Mouse (Mus musculus): ENCODE results near the gene 1700020N01Rik. TPM values are rescaled to one million over a fixed set of nuclear protein-coding genes. Genes with fewer than 3 reads are reported as not detected.

Gene 1700020N01Rik
- polyA plus RNA-seq, 1 experiment from 2014 or later: not detected

- WGBS: 95% methylated on average over 1 of the region's 1 CpGs
- no peak for ATAC-seq (ENCODE audit: low FRiP score, low read depth)
- no peaks in the 10 kb centered on the region for H3K9me3 ChIP-seq
- H3K4me1 ChIP-seq: no peaks in the 10 kb centered on the region
- no peaks in the 10 kb centered on the region for H3K36me3 ChIP-seq
- H3K27ac ChIP-seq: no peak overlapping the region
- H3K4me2 ChIP-seq (replicated peaks): no peak overlapping the region
- no peak overlapping the region for H3K9ac ChIP-seq
- no peak overlapping the region for H3K4me3 ChIP-seq
- no peaks in the 10 kb centered on the region for H3K27me3 ChIP-seq
These were observed 26.9 kb upstream of the 1700020N01Rik start for GRCm38 (mm10) chr10:21566074-21566473.

GRCm38 (mm10) chr10:21571615-21572014, 21.3 kb upstream of the 1700020N01Rik start:
- Histone ChIP-seq H3K36me3 (no peaks in the 10 kb centered on the region), H3K4me1 (no peaks in the 10 kb centered on the region), H3K4me2 (replicated peaks) (no peak overlapping the region), H3K9me3 (no peaks in the 10 kb centered on the region), H3K27me3 (no peaks in the 10 kb centered on the region), H3K4me3 (no peak overlapping the region), H3K9ac (no peak overlapping the region), H3K27ac (no peak overlapping the region)
- 80% methylated on average over 4 of the region's 4 CpGs for WGBS
- no peak for ATAC-seq (ENCODE audit: low FRiP score, low read depth)

- no peak overlapping the region for H3K4me3 ChIP-seq
- no peak overlapping the region for H3K4me2 ChIP-seq (replicated peaks)
- no peaks in the 10 kb centered on the region for H3K4me1 ChIP-seq
- no peaks in the 10 kb centered on the region for H3K9me3 ChIP-seq
- WGBS: 79% methylated on average over 4 of the region's 4 CpGs
- ATAC-seq (ENCODE audit: low FRiP score, low read depth): no peak
- no peaks in the 10 kb centered on the region for H3K36me3 ChIP-seq
- H3K9ac ChIP-seq: no peak overlapping the region
- no peaks in the 10 kb centered on the region for H3K27me3 ChIP-seq
- H3K27ac ChIP-seq: no peak overlapping the region
These were observed 19.2 kb upstream of the 1700020N01Rik start for GRCm38 (mm10) chr10:21573713-21574112.

GRCm38 (mm10) chr10:21575806-21576378, 17.1 kb upstream of the 1700020N01Rik start:
- Histone ChIP-seq H3K4me3 (no peak overlapping the region), H3K4me1 (no peaks in the 10 kb centered on the region), H3K36me3 (no peaks in the 10 kb centered on the region), H3K9ac (no peak overlapping the region), H3K9me3 (no peaks in the 10 kb centered on the region), H3K27ac (no peak overlapping the region), H3K27me3 (no peaks in the 10 kb centered on the region), H3K4me2 (replicated peaks) (no peak overlapping the region)
- no peak for ATAC-seq (ENCODE audit: low FRiP score, low read depth)
- WGBS: 71% methylated on average over 11 of the region's 11 CpGs

GRCm38 (mm10) chr10:21577798-21578197, 15.1 kb upstream of the 1700020N01Rik start:
- no peak overlapping the region for H3K4me3 ChIP-seq
- H3K36me3 ChIP-seq: no peaks in the 10 kb centered on the region
- H3K27me3 ChIP-seq: no peaks in the 10 kb centered on the region
- no peak for ATAC-seq (ENCODE audit: low FRiP score, low read depth)
- WGBS: 88% methylated on average over 6 of the region's 6 CpGs
- H3K4me1 ChIP-seq: no peaks in the 10 kb centered on the region
- no peak overlapping the region for H3K9ac ChIP-seq
- no peaks in the 10 kb centered on the region for H3K9me3 ChIP-seq
- no peak overlapping the region for H3K27ac ChIP-seq
- no peak overlapping the region for H3K4me2 ChIP-seq (replicated peaks)

GRCm38 (mm10) chr10:21581546-21581945, 11.4 kb upstream of the 1700020N01Rik start:
- WGBS: 83% methylated on average over 1 of the region's 1 CpGs
- Histone ChIP-seq H3K27me3 (no peaks in the 10 kb centered on the region), H3K36me3 (no peaks in the 10 kb centered on the region), H3K27ac (no peak overlapping the region), H3K4me2 (replicated peaks) (no peak overlapping the region), H3K9ac (no peak overlapping the region), H3K4me3 (no peak overlapping the region), H3K9me3 (no peaks in the 10 kb centered on the region), H3K4me1 (no peaks in the 10 kb centered on the region)
- ATAC-seq (ENCODE audit: low FRiP score, low read depth): no peak

- 33% methylated on average over 2 of the region's 2 CpGs for WGBS
- Histone ChIP-seq H3K9me3 (no peaks in the 10 kb centered on the region), H3K36me3 (no peaks in the 10 kb centered on the region), H3K4me2 (replicated peaks) (no peak overlapping the region), H3K27ac (no peak overlapping the region), H3K27me3 (no peaks in the 10 kb centered on the region), H3K4me1 (no peaks in the 10 kb centered on the region), H3K9ac (no peak overlapping the region), H3K4me3 (no peak overlapping the region)
- no peak for ATAC-seq (ENCODE audit: low FRiP score, low read depth)
These were observed 5.9 kb upstream of the 1700020N01Rik start for GRCm38 (mm10) chr10:21587041-21587440.

GRCm38 (mm10) chr10:21588007-21588852, 4.7 kb upstream of the 1700020N01Rik start:
- Histone ChIP-seq H3K36me3 (no peaks in the 10 kb centered on the region), H3K4me3 (no peak overlapping the region), H3K9ac (no peak overlapping the region), H3K27ac (no peak overlapping the region), H3K27me3 (no peaks in the 10 kb centered on the region), H3K4me1 (no peaks in the 10 kb centered on the region), H3K9me3 (no peaks in the 10 kb centered on the region), H3K4me2 (replicated peaks) (no peak overlapping the region)
- 85% methylated on average over 4 of the region's 4 CpGs for WGBS
- ATAC-seq (ENCODE audit: low FRiP score, low read depth): no peak

GRCm38 (mm10) chr10:21600931-21601330, 8.0 kb downstream of the 1700020N01Rik start:
- H3K4me3 ChIP-seq: no peak overlapping the region
- H3K4me1 ChIP-seq: peaks cover 24% of the 10 kb centered on the region
- no peak overlapping the region for H3K9ac ChIP-seq
- no peak overlapping the region for H3K4me2 ChIP-seq (replicated peaks)
- no peaks in the 10 kb centered on the region for H3K27me3 ChIP-seq
- WGBS: 33% methylated on average over 5 of the region's 5 CpGs
- no peaks in the 10 kb centered on the region for H3K9me3 ChIP-seq
- H3K27ac ChIP-seq: no peak overlapping the region
- no peaks in the 10 kb centered on the region for H3K36me3 ChIP-seq
- no peak for ATAC-seq (ENCODE audit: low FRiP score, low read depth)

- Histone ChIP-seq H3K27me3 (no peaks in the 10 kb centered on the region), H3K4me1 (peaks cover 29% of the 10 kb centered on the region), H3K9me3 (no peaks in the 10 kb centered on the region), H3K4me2 (replicated peaks) (no peak overlapping the region), H3K4me3 (no peak overlapping the region), H3K27ac (no peak overlapping the region), H3K9ac (no peak overlapping the region), H3K36me3 (no peaks in the 10 kb centered on the region)
- ATAC-seq (ENCODE audit: low FRiP score, low read depth): no peak
- 72% methylated on average over 8 of the region's 8 CpGs for WGBS
These were observed 11.5 kb downstream of the 1700020N01Rik start for GRCm38 (mm10) chr10:21604476-21604875.

GRCm38 (mm10) chr10:21605011-21605571, 12.1 kb downstream of the 1700020N01Rik start:
- H3K36me3 ChIP-seq: no peaks in the 10 kb centered on the region
- no peak overlapping the region for H3K4me3 ChIP-seq
- no peaks in the 10 kb centered on the region for H3K9me3 ChIP-seq
- peaks cover 34% of the 10 kb centered on the region for H3K4me1 ChIP-seq
- peak; percentile 45; the same call in 1 of the 2 replicates for ATAC-seq (ENCODE audit: low FRiP score, low read depth)
- H3K27ac ChIP-seq: peak overlapping the region; percentile 53; the same call in 1 of the 2 replicates
- no peaks in the 10 kb centered on the region for H3K27me3 ChIP-seq
- H3K9ac ChIP-seq: no peak overlapping the region
- WGBS: 35% methylated on average over 4 of the region's 4 CpGs
- H3K4me2 ChIP-seq (replicated peaks): no peak overlapping the region

- Histone ChIP-seq H3K4me3 (no peak overlapping the region), H3K4me2 (replicated peaks) (no peak overlapping the region), H3K36me3 (no peaks in the 10 kb centered on the region), H3K9me3 (no peaks in the 10 kb centered on the region), H3K4me1 (peaks cover 36% of the 10 kb centered on the region), H3K9ac (no peak overlapping the region), H3K27me3 (no peaks in the 10 kb centered on the region), H3K27ac (peak overlapping the region; percentile 53; the same call in 1 of the 2 replicates)
- WGBS: 78% methylated on average over 5 of the region's 5 CpGs
- no peak for ATAC-seq (ENCODE audit: low FRiP score, low read depth)
These were observed 12.7 kb downstream of the 1700020N01Rik start for GRCm38 (mm10) chr10:21605601-21606000.

All from limb, embryonic 13.5 days (tissue).